Mouse (Mus musculus) MEL (cell line): Measurements from ENCODE around the gene Rnf207.

Source experiments
- EP300 ChIP-seq, 2 experiments: IDR thresholded peaks; 2 replicates each; pipeline ENCODE4 v1.6.1; 2011; ENCODE audit warnings: improper control_type of control experiment in 2 of 2, low read length in 2 of 2, low read depth in 1 of 2, mild to moderate bottlenecking in 1 of 2
- GATA1 ChIP-seq: IDR thresholded peaks from 2 replicates; pipeline ENCODE4 v1.6.1; 2011; ENCODE audit warnings: low read depth, low read length, improper control_type of control experiment
- HCFC1 ChIP-seq: IDR thresholded peaks from 2 replicates; pipeline ENCODE4 v1.6.1; 2012; ENCODE audit warnings: low read depth, mild to moderate bottlenecking, inconsistent platforms, low read length, improper control_type of control experiment, moderate library complexity
- MAFK ChIP-seq: IDR thresholded peaks from 2 replicates; pipeline ENCODE4 v1.6.1; 2011; ENCODE audit warnings: low read depth, mild to moderate bottlenecking, low read length, improper control_type of control experiment, borderline replicate concordance
- MAX ChIP-seq: IDR thresholded peaks from 2 replicates; pipeline ENCODE4 v1.6.1; 2011; ENCODE audit warnings: low read length, improper control_type of control experiment
- POLR2A ChIP-seq, 2 experiments: IDR thresholded peaks; 2 replicates each; pipeline ENCODE4 v1.6.1; 2011 to 2012; ENCODE audit warnings: low read length in 2 of 2, mild to moderate bottlenecking in 2 of 2, control low read depth in 1 of 2, improper control_type of control experiment in 1 of 2, low read depth in 1 of 2, moderate library complexity in 1 of 2; ENCODE audit not compliant: control insufficient read depth in 1 of 2, insufficient read depth in 1 of 2, poor library complexity in 1 of 2

- TF ChIP-seq HCFC1 (0 out of 2 replicates have a peak, but pooled peaks have one; percentile 15), POLR2A (IDR thresholded peaks at IDR 0.05; ENCODE audit: control insufficient read depth in 1 of 2, insufficient read depth in 1 of 2, low read depth in 1 of 2, low read length in 2 of 2, poor library complexity in 1 of 2) (no peak), EP300 (IDR thresholded peaks at IDR 0.05; ENCODE audit: low read depth in 1 of 2, low read length in 2 of 2) (no peak), GATA1 (no peak), MAX (0 out of 2 replicates have a peak, but pooled peaks have one; percentile 22), MAFK (no peak)
Observed at GRCm38 (mm10) chr4:152326543-152326942, 7.8 kb upstream of the Rnf207 start.
